Mouse (Mus musculus) forebrain, embryonic 11.5 days (tissue): ENCODE results near the gene Hcn2. TPM values are rescaled to one million over a fixed set of nuclear protein-coding genes. Genes with fewer than 3 reads are reported as not detected.

ENCODE experiments used
- ATAC-seq: fragments of 200-750 bp; cut with Nextera tagmentation; replicated peaks from 2 replicates; pipeline ENCODE4 v1.8.0; 2017; ENCODE audit warnings: moderate TSS enrichment; ENCODE audit not compliant: low FRiP score
- DNase-seq: peaks from one replicate; pipeline ENCODE4 v3.0.0-alpha.2; 2017; ENCODE audit warnings: low spot score
- H3K27ac ChIP-seq: fragments of 300-500 bp; sonication (generic); 2 replicates; pipeline ENCODE4 v1.5.1; 2014; ENCODE audit warnings: low read depth, low read length
- H3K27me3 ChIP-seq: fragments of 300-500 bp; sonication (generic); 2 replicates; pipeline ENCODE4 v1.6.1; 2014; ENCODE audit warnings: mild to moderate bottlenecking, low read length, mixed read lengths; ENCODE audit not compliant: control insufficient read depth, insufficient read depth
- H3K36me3 ChIP-seq: fragments of 300-500 bp; sonication (generic); 2 replicates; pipeline ENCODE4 v1.6.1; 2014; ENCODE audit warnings: mild to moderate bottlenecking, low read length, moderate library complexity, mixed read lengths; ENCODE audit not compliant: control insufficient read depth, insufficient read depth
- H3K4me1 ChIP-seq: fragments of 300-500 bp; sonication (generic); replicated peaks from 2 replicates; pipeline ENCODE4 v1.6.1; 2014; ENCODE audit warnings: low read length, mixed read lengths; ENCODE audit not compliant: control insufficient read depth, insufficient read depth
- H3K4me2 ChIP-seq: fragments of 300-500 bp; sonication (generic); 2 replicates; pipeline ENCODE4 v1.6.1; 2014; ENCODE audit warnings: low read depth, mild to moderate bottlenecking, low read length, moderate library complexity, mixed read lengths; ENCODE audit not compliant: severe bottlenecking
- H3K4me3 ChIP-seq: fragments of 300-500 bp; sonication (generic); 2 replicates; pipeline ENCODE4 v1.5.1; 2014; ENCODE audit warnings: low read depth, low read length
- H3K9ac ChIP-seq: fragments of 300-500 bp; sonication (generic); 2 replicates; pipeline ENCODE4 v1.6.1; 2014; ENCODE audit warnings: low read length
- H3K9me3 ChIP-seq: fragments of 300-500 bp; sonication (generic); 2 replicates; pipeline ENCODE4 v1.6.1; 2016; ENCODE audit warnings: low read length, mixed read lengths; ENCODE audit not compliant: control insufficient read depth
- WGBS: fragments of 180-500 bp; shearing (Covaris S2); extraction: QIAGEN DNeasy Blood & Tissue Kit; methylation state at CpG from one replicate; pipeline ENCODE4 v1.1.7; 2014; 5-methylcytosine and 5-hydroxymethylcytosine counted together
- polyA plus RNA-seq: library from polyadenylated mRNA; unstranded; fragments of >200 nt; fragmentation: Nextera tagmentation; extraction: Ambion mirVana; gene quantifications from 2 replicates; pipeline ENCODE4 v1.2.1, GENCODE M21; 2014

Hcn2 gene
- polyA plus RNA-seq, 1 experiment from 2014 or later: 0.15 TPM

- no peak for ATAC-seq
- H3K27me3 ChIP-seq: no peaks in the 10 kb centered on the region
- H3K4me3 ChIP-seq: no peak overlapping the region
- peaks cover 13% of the 10 kb centered on the region for H3K4me1 ChIP-seq
- no peak for DNase-seq
- H3K36me3 ChIP-seq: no peaks in the 10 kb centered on the region; the same call in 1 of the 2 replicates
- H3K4me2 ChIP-seq: no peak overlapping the region
- no peak overlapping the region for H3K9ac ChIP-seq
- WGBS: 87% methylated on average over 3 of the region's 3 CpGs
- H3K9me3 ChIP-seq: no peaks in the 10 kb centered on the region
- H3K27ac ChIP-seq: no peak overlapping the region
These were observed 43.4 kb upstream of the Hcn2 start for GRCm38 (mm10) chr10:79673054-79673453.

- Histone ChIP-seq H3K9ac (no peak overlapping the region), H3K4me2 (no peak overlapping the region), H3K4me1 (peaks cover 5% of the 10 kb centered on the region), H3K27me3 (no peaks in the 10 kb centered on the region), H3K9me3 (no peaks in the 10 kb centered on the region), H3K27ac (no peak overlapping the region), H3K36me3 (no peaks in the 10 kb centered on the region; the same call in 1 of the 2 replicates), H3K4me3 (no peak overlapping the region)
- ATAC-seq (no peak), DNase-seq (no peak)
- WGBS: 58% methylated on average over 44 of the region's 44 CpGs
These were observed 40.9 kb upstream of the Hcn2 start for GRCm38 (mm10) chr10:79675346-79676035.

GRCm38 (mm10) chr10:79680606-79681495 lies 35.6 kb upstream of the Hcn2 start:
- WGBS: 41% methylated on average over 11 of the region's 11 CpGs
- peak overlapping the region; percentile 77; the same call in 1 of the 2 replicates for H3K27ac ChIP-seq
- peak overlapping the region; percentile 43 for H3K9ac ChIP-seq
- peak overlapping the region; percentile 71 for H3K4me3 ChIP-seq
- DNase-seq: no peak
- no peaks in the 10 kb centered on the region for H3K27me3 ChIP-seq
- no peaks in the 10 kb centered on the region for H3K9me3 ChIP-seq
- H3K36me3 ChIP-seq: no peaks in the 10 kb centered on the region; the same call in 1 of the 2 replicates
- H3K4me1 ChIP-seq: peaks cover 14% of the 10 kb centered on the region
- peak; percentile 51 for ATAC-seq
- H3K4me2 ChIP-seq: peak overlapping the region; percentile 59

GRCm38 (mm10) chr10:79681591-79682245 lies 34.7 kb upstream of the Hcn2 start, which contains the start of gene Cdc34:
Gene Cdc34 (plus strand): TSS chr10:79682195.
- Histone ChIP-seq H3K9me3 (no peaks in the 10 kb centered on the region), H3K4me3 (peak within 1 kb of the TSS; percentile 71), H3K4me1 (peaks cover 14% of the 10 kb centered on the region), H3K4me2 (peak within 1 kb of the TSS; percentile 92), H3K27me3 (no peaks in the 10 kb centered on the region), H3K27ac (peak within 1 kb of the TSS; percentile 77), H3K9ac (peak within 1 kb of the TSS; percentile 76), H3K36me3 (peaks cover 4% of the 10 kb centered on the region; the same call in 1 of the 2 replicates)
- peak; percentile 95 for ATAC-seq
- DNase-seq: peak; percentile 100
- under 1% methylated on average over 84 of the region's 84 CpGs for WGBS

GRCm38 (mm10) chr10:79682551-79682915 lies 33.9 kb upstream of the Hcn2 start:
- Histone ChIP-seq H3K4me2 (peak overlapping the region; percentile 92), H3K4me1 (peaks cover 14% of the 10 kb centered on the region), H3K27ac (no peak overlapping the region), H3K4me3 (peak overlapping the region; percentile 71), H3K36me3 (peaks cover 5% of the 10 kb centered on the region; the same call in 1 of the 2 replicates), H3K9me3 (no peaks in the 10 kb centered on the region), H3K27me3 (no peaks in the 10 kb centered on the region), H3K9ac (peak overlapping the region; percentile 76)
- ATAC-seq: peak; percentile 9; the same call in 1 of the 2 replicates
- WGBS: 3% methylated on average over 10 of the region's 10 CpGs
- peak; percentile 70 for DNase-seq

GRCm38 (mm10) chr10:79682916-79683582 lies 33.4 kb upstream of the Hcn2 start:
- H3K4me1 ChIP-seq: peaks cover 14% of the 10 kb centered on the region
- DNase-seq: no peak
- peaks cover 8% of the 10 kb centered on the region; the same call in 1 of the 2 replicates for H3K36me3 ChIP-seq
- H3K27ac ChIP-seq: no peak overlapping the region
- no peaks in the 10 kb centered on the region for H3K9me3 ChIP-seq
- H3K4me3 ChIP-seq: peak overlapping the region; percentile 71
- 6% methylated on average over 10 of the region's 10 CpGs for WGBS
- peak overlapping the region; percentile 76 for H3K9ac ChIP-seq
- peak overlapping the region; percentile 92 for H3K4me2 ChIP-seq
- H3K27me3 ChIP-seq: no peaks in the 10 kb centered on the region
- no peak for ATAC-seq

- DNase-seq (no peak), ATAC-seq (no peak)
- Histone ChIP-seq H3K27me3 (no peaks in the 10 kb centered on the region), H3K4me1 (peaks cover 14% of the 10 kb centered on the region), H3K9ac (peak overlapping the region; percentile 76; the same call in 1 of the 2 replicates), H3K9me3 (no peaks in the 10 kb centered on the region), H3K4me3 (peak overlapping the region; percentile 71), H3K27ac (no peak overlapping the region), H3K36me3 (peaks cover 14% of the 10 kb centered on the region; the same call in 1 of the 2 replicates), H3K4me2 (peak overlapping the region; percentile 92)
- 93% methylated on average over 6 of the region's 6 CpGs for WGBS
These were observed 32.5 kb upstream of the Hcn2 start for GRCm38 (mm10) chr10:79683726-79684640.
